Comparison of ENCODE assay signal across 10 mouse cellular contexts in genomic region chr9:110255407-110256019, GRCm38 (mm10). TPM values are rescaled to one million over a fixed set of nuclear protein-coding genes. Genes with fewer than 3 reads are reported as not detected.
A peak's percentile ranks its signal among the peaks of the same experiment; 100 is the strongest.
DNase-seq lines count a peak whose midpoint lies in the region; ATAC-seq lines count a peak whose summit lies in the region.
"Had no signal": no experiment of that assay in that cellular context is flagged by ENCODE, and none has a peak within 500 bp of the region (broad histone marks: within the 10 kb centered on the region; RNA-seq: fewer than 3 reads in every experiment).

No protein-coding gene starts in this region.

- no peak for DNase-seq in cerebellum, adult 8-10 months
- peak; percentile 63 for DNase-seq in embryonic facial prominence, embryonic 14.5 days (ENCODE audit: low spot score)
- DNase-seq in neural tube, embryonic 10.5 days (ENCODE audit: extremely low spot score, low spot score): peak; percentile 65
- no peak for DNase-seq in B cell, adult 2 months
- no peak for DNase-seq in left cerebral cortex, adult 11 months (ENCODE audit: low spot score)
- no peak for DNase-seq in adrenal gland, postnatal 4 days (ENCODE audit: low spot score in 2 of 2)
- DNase-seq: lung, postnatal 4 days had no signal

- H3K9ac ChIP-seq in embryonic facial prominence, embryonic 14.5 days (ENCODE audit: low read depth, low read length): no peak overlapping the region
- H3K9ac ChIP-seq in intestine, embryonic 15.5 days: no peak overlapping the region
- H3K9ac ChIP-seq: limb, embryonic 13.5 days had no signal

- H3K4me3 ChIP-seq in embryonic facial prominence, embryonic 14.5 days (ENCODE audit: low read depth, low read length): no peak overlapping the region
- no peak overlapping the region for H3K4me3 ChIP-seq in intestine, embryonic 15.5 days (replicated peaks)
- H3K4me3 ChIP-seq: limb, embryonic 13.5 days had no signal

- WGBS in embryonic facial prominence, embryonic 14.5 days: 76% methylated on average over 15 of the region's 15 CpGs
- WGBS in intestine, embryonic 15.5 days: 58% methylated on average over 15 of the region's 15 CpGs

- H3K9me3 ChIP-seq in embryonic facial prominence, embryonic 14.5 days (ENCODE audit: control insufficient read depth, low read length): no peaks in the 10 kb centered on the region
- H3K9me3 ChIP-seq in intestine, embryonic 15.5 days: no peaks in the 10 kb centered on the region
- H3K9me3 ChIP-seq: limb, embryonic 13.5 days had no signal

- no peak overlapping the region for H3K27ac ChIP-seq in embryonic facial prominence, embryonic 14.5 days (replicated peaks; ENCODE audit: low read depth, low read length)
- H3K27ac ChIP-seq in intestine, embryonic 15.5 days: no peak overlapping the region
- H3K27ac ChIP-seq: limb, embryonic 13.5 days had no signal

- no peak overlapping the region for H3K4me2 ChIP-seq in embryonic facial prominence, embryonic 14.5 days (ENCODE audit: low read depth, low read length)
- no peak overlapping the region for H3K4me2 ChIP-seq in intestine, embryonic 15.5 days (replicated peaks)
- H3K4me2 ChIP-seq: limb, embryonic 13.5 days had no signal

- peaks cover under 1% of the 10 kb centered on the region for H3K4me1 ChIP-seq in embryonic facial prominence, embryonic 14.5 days (ENCODE audit: control insufficient read depth, insufficient read depth, low read length)
- H3K4me1 ChIP-seq in intestine, embryonic 15.5 days (replicated peaks): no peaks in the 10 kb centered on the region
- H3K4me1 ChIP-seq: limb, embryonic 13.5 days had no signal

- 0 out of 2 replicates have a peak, but pooled peaks have one; percentile 26 for ATAC-seq in cerebellum, adult (ENCODE audit: insufficient number of reproducible peaks, low FRiP score, low TSS enrichment)
- peak; percentile 80; the same call in 1 of the 2 replicates for ATAC-seq in embryonic facial prominence, embryonic 14.5 days (ENCODE audit: low read depth)
- ATAC-seq in intestine, embryonic 15.5 days: peak; percentile 83

- H3K27me3 ChIP-seq in embryonic facial prominence, embryonic 14.5 days (replicated peaks; ENCODE audit: control insufficient read depth, insufficient read depth, low read length): no peaks in the 10 kb centered on the region
- H3K27me3 ChIP-seq in intestine, embryonic 15.5 days (replicated peaks): no peaks in the 10 kb centered on the region

- H3K36me3 ChIP-seq in embryonic facial prominence, embryonic 14.5 days (ENCODE audit: control insufficient read depth, insufficient read depth, low read length): no peaks in the 10 kb centered on the region
- H3K36me3 ChIP-seq in intestine, embryonic 15.5 days: no peaks in the 10 kb centered on the region
- H3K36me3 ChIP-seq: limb, embryonic 13.5 days had no signal

RNA-seq across cellular contexts. Expression of gene Cspg5, which starts 11.9 kb away (rescaled TPM):
- polyA plus RNA-seq in embryonic facial prominence, embryonic 14.5 days (2014; fragmentation: Nextera tagmentation; extraction: Ambion mirVana): 8.3 and 9.6 TPM in 2 replicates
- polyA plus RNA-seq in intestine, embryonic 15.5 days (2015; fragmentation: Nextera tagmentation; extraction: Ambion mirVana): 3.9 and 4.6 TPM in 2 replicates
- total RNA-seq in adrenal gland, postnatal 4 days (2021): 10 to 100 TPM; 38.5 to 41.4 TPM

RNA-seq across cellular contexts. Expression of gene Elp6, which starts 49.5 kb away (rescaled TPM):
- 17.7 and 21.5 TPM in 2 replicates for polyA plus RNA-seq in embryonic facial prominence, embryonic 14.5 days (2014; fragmentation: Nextera tagmentation; extraction: Ambion mirVana)
- polyA plus RNA-seq in intestine, embryonic 15.5 days (2015; fragmentation: Nextera tagmentation; extraction: Ambion mirVana): 22.0 and 22.3 TPM in 2 replicates
- total RNA-seq in adrenal gland, postnatal 4 days (2021): 10 to 100 TPM; 11.1 to 12.5 TPM

Comparison
In these comparisons a context has a peak if more than half of its experiments do, and no peak if none do; other contexts are left out.
1. ATAC-seq: peak in every context shown above with its lines; median percentile 83 in intestine, embryonic 15.5 days; 80 in embryonic facial prominence, embryonic 14.5 days; 26 in cerebellum, adult.
2. DNase-seq: peak in embryonic facial prominence, embryonic 14.5 days (single experiment) and neural tube, embryonic 10.5 days (single experiment); none in cerebellum, adult 8-10 months (single experiment), B cell, adult 2 months (0 of 2), left cerebral cortex, adult 11 months (single experiment) and adrenal gland, postnatal 4 days (0 of 2).